9 mouse cellular contexts compared by ENCODE assay signal in the genomic region with DNA sequence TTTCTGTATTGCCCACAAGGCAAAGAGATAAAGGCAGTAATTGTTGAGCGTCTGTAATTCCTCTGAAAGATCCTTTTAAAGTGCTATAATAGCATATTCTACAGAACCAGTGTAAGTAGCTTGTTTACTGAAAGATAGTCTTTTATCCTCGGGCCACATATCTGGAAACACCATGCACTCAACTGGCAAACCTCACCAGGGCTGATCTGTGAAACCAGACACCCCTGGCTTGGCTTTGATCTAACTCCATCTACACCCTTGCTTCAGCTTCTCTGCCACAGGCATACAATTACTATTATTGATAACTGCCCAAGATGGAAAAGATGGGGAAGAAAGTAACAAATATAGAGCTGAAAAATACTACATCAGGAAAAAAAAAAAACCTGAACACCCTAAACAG. TPM values are rescaled to one million over a fixed set of nuclear protein-coding genes. Genes with fewer than 3 reads are reported as not detected.
DNase-seq lines count a peak whose midpoint lies in the region; ATAC-seq and TF ChIP-seq lines count a peak whose summit lies in the region.
"Had no signal": no experiment of that assay in that cellular context is flagged by ENCODE, and none has a peak within 500 bp of the region (broad histone marks: within the 10 kb centered on the region; RNA-seq: fewer than 3 reads in every experiment).

No protein-coding gene starts in this region.

- ATAC-seq in common myeloid progenitor, adult 5-6 weeks (replicated peaks; ENCODE audit: low read depth, poor library complexity, severe bottlenecking): peak; percentile 24; the same call in 1 of the 2 replicates
- ATAC-seq in hindbrain, embryonic 14.5 days (ENCODE audit: low FRiP score): no peak
- ATAC-seq in midbrain, embryonic 12.5 days (ENCODE audit: low FRiP score, low read depth): peak; percentile 16; the same call in 1 of the 2 replicates

- H3K9ac ChIP-seq in hindbrain, embryonic 14.5 days: peak overlapping the region; percentile 95
- 0 out of 2 replicates have a peak overlapping the region, but pooled peaks have one; percentile 96 for H3K9ac ChIP-seq in midbrain, embryonic 12.5 days (replicated peaks)

- WGBS in kidney, adult 2 months: 63% methylated on average over 2 of the region's 2 CpGs
- 69% methylated on average over 2 of the region's 2 CpGs for WGBS in hindbrain, embryonic 14.5 days
- WGBS in midbrain, embryonic 12.5 days: 69% methylated on average over 2 of the region's 2 CpGs

- H3K27me3 ChIP-seq in kidney, adult 2 months (replicated peaks; ENCODE audit: control insufficient read depth, insufficient read depth, low read length): no peaks in the 10 kb centered on the region
- no peaks in the 10 kb centered on the region for H3K27me3 ChIP-seq in hindbrain, embryonic 14.5 days (ENCODE audit: control insufficient read depth, insufficient read depth, low read length)
- no peaks in the 10 kb centered on the region for H3K27me3 ChIP-seq in midbrain, embryonic 12.5 days

- H3K9me3 ChIP-seq in hindbrain, embryonic 14.5 days (ENCODE audit: control insufficient read depth, low read length): no peaks in the 10 kb centered on the region
- H3K9me3 ChIP-seq in midbrain, embryonic 12.5 days: no peaks in the 10 kb centered on the region

- no peak for TF ChIP-seq CTCF in kidney, adult 2 months (conservative IDR thresholded peaks at IDR 0.05; ENCODE audit: insufficient read depth, insufficient read length, low read depth, low read length)

- TF ChIP-seq POLR2A in kidney, adult 2 months (IDR thresholded peaks at IDR 0.05; ENCODE audit: low read depth, low read length): no peak

- peak overlapping the region; percentile 50 for H3K4me2 ChIP-seq in hindbrain, embryonic 14.5 days (replicated peaks)
- H3K4me2 ChIP-seq in midbrain, embryonic 12.5 days (replicated peaks): peak overlapping the region; percentile 80

- H3K36me3 ChIP-seq in kidney, adult 2 months (ENCODE audit: control insufficient read depth, insufficient read depth, low read length): no peaks in the 10 kb centered on the region
- peaks cover 19% of the 10 kb centered on the region for H3K36me3 ChIP-seq in hindbrain, embryonic 14.5 days (replicated peaks; ENCODE audit: control insufficient read depth, insufficient read depth)
- H3K36me3 ChIP-seq in midbrain, embryonic 12.5 days: peaks cover 17% of the 10 kb centered on the region

- no peak for DNase-seq in kidney, adult 2 months
- no peak for DNase-seq in kidney, postnatal 10 days
- DNase-seq in hindbrain, embryonic 14.5 days (ENCODE audit: low spot score): no peak
- DNase-seq in right cerebral cortex, postnatal 36 days (ENCODE audit: low spot score in 2 of 2): no peak
- DNase-seq in cerebellum, adult 8-10 months: no peak
- DNase-seq in urinary bladder, postnatal 4 days (ENCODE audit: low spot score in 2 of 2): no peak

- H3K4me3 ChIP-seq in kidney, adult 2 months (ENCODE audit: insufficient read depth, low read depth, low read length): peak overlapping the region; percentile 69; the same call in 1 of the 2 replicates
- H3K4me3 ChIP-seq in hindbrain, embryonic 14.5 days (replicated peaks; ENCODE audit: low read length): peak overlapping the region; percentile 70
- peak overlapping the region; percentile 93 for H3K4me3 ChIP-seq in midbrain, embryonic 12.5 days

- no peak overlapping the region for H3K27ac ChIP-seq in kidney, adult 2 months (ENCODE audit: insufficient read depth, low read depth, low read length)
- H3K27ac ChIP-seq in hindbrain, embryonic 14.5 days: no peak overlapping the region
- no peak overlapping the region for H3K27ac ChIP-seq in midbrain, embryonic 12.5 days (replicated peaks)

- peaks cover 21% of the 10 kb centered on the region for H3K4me1 ChIP-seq in kidney, adult 2 months (ENCODE audit: control insufficient read depth, insufficient read depth, low read length)
- H3K4me1 ChIP-seq in hindbrain, embryonic 14.5 days (replicated peaks; ENCODE audit: control insufficient read depth, insufficient read depth, low read length): peaks cover 26% of the 10 kb centered on the region
- peaks cover 20% of the 10 kb centered on the region for H3K4me1 ChIP-seq in midbrain, embryonic 12.5 days

RNA-seq across cellular contexts. Expression of gene Zkscan1, which starts 0.4 kb away (rescaled TPM):
- 8.3 and 10.2 TPM in 2 replicates for polyA plus RNA-seq in kidney, adult 2 months (2012; rRNA removed)
- total RNA-seq in common myeloid progenitor, adult 5-6 weeks (2017): 29.1 and 44.2 TPM in 2 replicates
- polyA plus RNA-seq in hindbrain, embryonic 14.5 days (2014; fragmentation: Nextera tagmentation; extraction: Ambion mirVana): 31.2 and 34.1 TPM in 2 replicates
- 39.6 and 43.0 TPM in 2 replicates for polyA plus RNA-seq in midbrain, embryonic 12.5 days (2016; fragmentation: Nextera tagmentation; extraction: Ambion mirVana)

RNA-seq across cellular contexts. Expression of gene Smok3c, which starts 31.5 kb away (rescaled TPM):
- not detected in 2 replicates for polyA plus RNA-seq in kidney, adult 2 months (2012; rRNA removed)
- total RNA-seq in common myeloid progenitor, adult 5-6 weeks (2017): not detected in 2 replicates
- polyA plus RNA-seq in hindbrain, embryonic 14.5 days (2014; fragmentation: Nextera tagmentation; extraction: Ambion mirVana): not detected in 2 replicates
- polyA plus RNA-seq in midbrain, embryonic 12.5 days (2016; fragmentation: Nextera tagmentation; extraction: Ambion mirVana): not detected in 2 replicates
- polyA plus RNA-seq: large intestine, adult 2 months had no signal

RNA-seq across cellular contexts. Expression of gene Zscan21, which starts 32.2 kb away (rescaled TPM):
- polyA plus RNA-seq in kidney, adult 2 months (2012; rRNA removed): 9.8 and 10.9 TPM in 2 replicates
- total RNA-seq in common myeloid progenitor, adult 5-6 weeks (2017): 16.6 and 20.7 TPM in 2 replicates
- 84.0 and 88.2 TPM in 2 replicates for polyA plus RNA-seq in hindbrain, embryonic 14.5 days (2014; fragmentation: Nextera tagmentation; extraction: Ambion mirVana)
- 109 TPM in 2 replicates for polyA plus RNA-seq in midbrain, embryonic 12.5 days (2016; fragmentation: Nextera tagmentation; extraction: Ambion mirVana)
